Mouse (Mus musculus) macrophage (primary cell): ENCODE measurements around the gene Zpbp. TPM values are rescaled to one million over a fixed set of nuclear protein-coding genes. Genes with fewer than 3 reads are reported as not detected.

ENCODE experiments used
- H3K27ac ChIP-seq: fragments of 350-480 bp; formaldehyde crosslinking; 2 replicates; pipeline ENCODE4 v1.9.0; 2021
- H3K36me3 ChIP-seq: fragments of 350-480 bp; formaldehyde crosslinking; 2 replicates; pipeline ENCODE4 v1.9.0; 2021; ENCODE audit errors: inconsistent target
- H3K4me3 ChIP-seq: fragments of 350-480 bp; formaldehyde crosslinking; 2 replicates; pipeline ENCODE4 v1.9.0; 2021; ENCODE audit errors: inconsistent target
- H3K79me2 ChIP-seq: fragments of 350-480 bp; formaldehyde crosslinking; 2 replicates; pipeline ENCODE4 v1.9.0; 2021; ENCODE audit errors: inconsistent target
- WGBS: methylation state at CpG from one replicate; pipeline ENCODE4 v1.1.7; 2026; ENCODE audit warnings: inconsistent platforms; ENCODE audit not compliant: missing documents; 5-methylcytosine and 5-hydroxymethylcytosine counted together
- polyA plus RNA-seq: library from polyadenylated mRNA; stranded (reverse); fragments of 250-400 nt; gene quantifications from 3 replicates; pipeline ENCODE4 v1.2.4, GENCODE M21; 2018; ENCODE audit warnings: inconsistent platforms

Zpbp gene
- polyA plus RNA-seq, 1 experiment from 2014 or later: 0.10 TPM

DNA sequence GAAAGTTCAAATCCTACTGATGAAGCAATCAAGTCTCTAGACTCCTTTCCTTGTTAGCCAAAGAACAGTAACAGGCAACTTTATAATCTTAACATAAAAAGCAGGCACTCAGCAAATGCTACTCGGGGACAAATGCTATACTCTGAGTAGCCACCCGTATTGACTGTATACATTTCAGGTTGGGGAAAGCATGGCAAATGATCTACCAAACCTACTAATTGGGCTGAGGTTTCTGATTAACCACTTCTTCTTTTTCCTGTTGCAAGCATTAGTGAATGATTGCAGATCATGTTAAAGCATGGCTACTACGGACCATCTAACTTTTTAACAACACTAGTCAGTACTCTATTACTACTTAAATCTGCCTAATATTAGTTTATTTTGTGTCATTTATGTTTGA, 178.7 kb downstream of the Zpbp start:
- H3K36me3 ChIP-seq: no peaks in the 10 kb centered on the region
- H3K4me3 ChIP-seq: no peak overlapping the region
- no peak overlapping the region for H3K27ac ChIP-seq
- WGBS: 94% methylated on average over 3 of the region's 3 CpGs
- H3K79me2 ChIP-seq: no peaks in the 10 kb centered on the region

- H3K4me3 ChIP-seq: no peak overlapping the region
- H3K27ac ChIP-seq: no peak overlapping the region
- H3K36me3 ChIP-seq: no peaks in the 10 kb centered on the region
- no peaks in the 10 kb centered on the region for H3K79me2 ChIP-seq
Observed at GRCm38 (mm10) chr11:11280128-11280527, 182.1 kb downstream of the Zpbp start.

GRCm38 (mm10) chr11:11257348-11257747, 204.9 kb downstream of the Zpbp start:
- Histone ChIP-seq H3K79me2 (no peaks in the 10 kb centered on the region), H3K27ac (no peak overlapping the region), H3K36me3 (no peaks in the 10 kb centered on the region), H3K4me3 (no peak overlapping the region)
- 83% methylated on average over 1 of the region's 1 CpGs for WGBS

GRCm38 (mm10) chr11:11242694-11243377, 219.4 kb downstream of the Zpbp start:
- H3K36me3 ChIP-seq: no peaks in the 10 kb centered on the region
- H3K4me3 ChIP-seq: no peak overlapping the region
- H3K79me2 ChIP-seq: no peaks in the 10 kb centered on the region
- no peak overlapping the region for H3K27ac ChIP-seq
- WGBS: 74% methylated on average over 6 of the region's 6 CpGs

DNA sequence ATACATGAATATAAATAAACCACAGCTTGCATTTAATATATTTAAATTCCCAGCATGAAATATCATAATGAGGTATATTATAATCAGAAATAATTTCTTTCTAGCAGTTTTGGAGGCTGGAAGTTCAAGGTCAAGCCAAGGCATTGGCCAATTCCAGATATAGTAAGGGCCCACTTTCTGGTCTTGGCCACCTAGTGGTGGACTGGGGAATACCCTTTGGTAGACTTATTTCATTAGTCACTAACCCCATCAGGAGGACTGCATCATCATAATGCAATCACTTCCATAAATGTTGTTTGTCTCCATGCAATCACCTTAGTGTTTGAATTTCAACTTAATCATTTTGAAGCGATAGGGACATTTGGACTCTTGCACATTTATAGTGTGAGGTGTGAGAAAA, 222.9 kb downstream of the Zpbp start:
- Histone ChIP-seq H3K79me2 (no peaks in the 10 kb centered on the region), H3K36me3 (no peaks in the 10 kb centered on the region), H3K4me3 (no peak overlapping the region), H3K27ac (no peak overlapping the region)
- 100% methylated on average over 1 of the region's 1 CpGs for WGBS

Other genes with a start within 250 kb of the Zpbp start
- gene Spata48, start 314 bp downstream of the Zpbp start, polyA plus RNA-seq: 0.26 to 1.0 TPM (median 0.42 TPM) in 3 replicates
- not detected in 3 replicates for gene 4930512M02Rik, start 165.4 kb upstream of the Zpbp start, polyA plus RNA-seq
- 28.8 to 37.3 TPM (median 32.7 TPM) in 3 replicates for gene Ikzf1, start 222.6 kb upstream of the Zpbp start, polyA plus RNA-seq